Mouse (Mus musculus) embryonic fibroblast, embryonic 13.5 days (primary cell): Measurements from ENCODE around the gene 4933428G20Rik.

Source experiments
- CTCF ChIP-seq: IDR thresholded peaks from 2 replicates; pipeline ENCODE4 v1.5.1; 2011; ENCODE audit warnings: mild to moderate bottlenecking, control low read depth, low read length, moderate library complexity, borderline replicate concordance; ENCODE audit not compliant: insufficient read depth
- POLR2A ChIP-seq: IDR thresholded peaks from 2 replicates; pipeline ENCODE4 v1.6.1; 2011; ENCODE audit warnings: low read depth, mild to moderate bottlenecking, control low read depth, low read length, moderate library complexity

- no peak for TF ChIP-seq CTCF
- TF ChIP-seq POLR2A, result no peak
Observed at GRCm38 (mm10) chr11:97478345-97478744, 21.8 kb downstream of the 4933428G20Rik start.
